Mouse (Mus musculus) liver, embryonic 14.5 days (tissue): ENCODE measurements around the gene Olfr541. TPM values are rescaled to one million over a fixed set of nuclear protein-coding genes. Genes with fewer than 3 reads are reported as not detected.

Experiments used
- ATAC-seq: fragments of 200-750 bp; cut with Nextera tagmentation; 2 replicates; pipeline ENCODE4 v1.8.0; 2017; ENCODE audit warnings: moderate number of reproducible peaks, mild to moderate bottlenecking, moderate library complexity; ENCODE audit not compliant: insufficient read depth
- DNase-seq, 3 experiments: peaks; one replicate each; pipeline ENCODE4 v3.0.0-alpha.2; 2012 to 2013; ENCODE audit warnings: low read depth in 3 of 3, low spot score in 3 of 3
- H3K27ac ChIP-seq: fragments of 300-500 bp; sonication (generic); 2 replicates; pipeline ENCODE4 v1.5.1; 2014; ENCODE audit warnings: moderate library complexity, mild to moderate bottlenecking, control low read depth, inconsistent platforms
- H3K27me3 ChIP-seq: fragments of 300-500 bp; sonication (generic); 2 replicates; pipeline ENCODE4 v1.6.1; 2014; ENCODE audit warnings: mild to moderate bottlenecking, low read length, moderate library complexity; ENCODE audit not compliant: control insufficient read depth, insufficient read depth
- H3K36me3 ChIP-seq: fragments of 300-500 bp; sonication (generic); replicated peaks from 2 replicates; pipeline ENCODE4 v1.6.1; 2014; ENCODE audit warnings: low read depth; ENCODE audit not compliant: control insufficient read depth, insufficient read depth
- H3K4me1 ChIP-seq, 2 experiments: fragments of 200-500 bp in 1 of 2; fragments of 300-500 bp in 1 of 2; sonication (generic) in 1 of 2; replicated peaks; 2 replicates each; pipeline ENCODE4 v1.6.1; 2012 to 2014; ENCODE audit warnings: antibody characterized with exemption in 1 of 2, inconsistent platforms in 1 of 2, low read length in 1 of 2; ENCODE audit not compliant: control insufficient read depth in 2 of 2, insufficient read depth in 2 of 2
- H3K4me2 ChIP-seq: fragments of 300-500 bp; sonication (generic); 2 replicates; pipeline ENCODE4 v1.6.1; 2014; ENCODE audit warnings: low read depth, mild to moderate bottlenecking, control low read depth, moderate library complexity
- H3K4me3 ChIP-seq, 2 experiments: fragments of 200-500 bp in 1 of 2; fragments of 300-500 bp in 1 of 2; sonication (generic) in 1 of 2; 2 replicates each; pipeline ENCODE4 v1.5.1; 2012 to 2014; ENCODE audit warnings: low read depth in 2 of 2, low read length in 2 of 2, mild to moderate bottlenecking in 2 of 2, control low read depth in 1 of 2, inconsistent platforms in 1 of 2, moderate library complexity in 1 of 2; ENCODE audit not compliant: insufficient read depth in 1 of 2
- H3K9ac ChIP-seq: fragments of 300-500 bp; sonication (generic); replicated peaks from 2 replicates; pipeline ENCODE4 v1.6.1; 2014; ENCODE audit warnings: mild to moderate bottlenecking, control low read depth, moderate library complexity
- H3K9me3 ChIP-seq: fragments of 300-500 bp; sonication (generic); 2 replicates; pipeline ENCODE4 v1.6.1; 2016; ENCODE audit warnings: low read length, mixed read lengths; ENCODE audit not compliant: control insufficient read depth
- CTCF ChIP-seq: IDR thresholded peaks from 2 replicates; pipeline ENCODE4 v1.5.1; 2016; ENCODE audit warnings: antibody characterized with exemption, low read depth, control low read depth
- EP300 ChIP-seq: IDR thresholded peaks from 2 replicates; pipeline ENCODE4 v1.6.1; 2016; ENCODE audit warnings: antibody characterized with exemption, low read depth
- WGBS: fragments of 180-500 bp; shearing (Covaris S2); extraction: QIAGEN DNeasy Blood & Tissue Kit; methylation state at CpG from one replicate; pipeline ENCODE4 v1.1.7; 2014; ENCODE audit not compliant: insufficient replicate concordance; 5-methylcytosine and 5-hydroxymethylcytosine counted together
- polyA plus RNA-seq, 2 experiments: library from polyadenylated mRNA; depleted of rRNA in 1 of 2; stranded (reverse) in 1 of 2; unstranded in 1 of 2; fragments of >200 nt; fragmentation: Nextera tagmentation in 1 of 2; extraction: Ambion mirVana in 1 of 2; gene quantifications; 2 replicates each; pipeline versions ENCODE4 v1.2.1 to v1.2.3; 2012 to 2014

The Olfr541 gene
- polyA plus RNA-seq, 2 experiments: not detected

DNA sequence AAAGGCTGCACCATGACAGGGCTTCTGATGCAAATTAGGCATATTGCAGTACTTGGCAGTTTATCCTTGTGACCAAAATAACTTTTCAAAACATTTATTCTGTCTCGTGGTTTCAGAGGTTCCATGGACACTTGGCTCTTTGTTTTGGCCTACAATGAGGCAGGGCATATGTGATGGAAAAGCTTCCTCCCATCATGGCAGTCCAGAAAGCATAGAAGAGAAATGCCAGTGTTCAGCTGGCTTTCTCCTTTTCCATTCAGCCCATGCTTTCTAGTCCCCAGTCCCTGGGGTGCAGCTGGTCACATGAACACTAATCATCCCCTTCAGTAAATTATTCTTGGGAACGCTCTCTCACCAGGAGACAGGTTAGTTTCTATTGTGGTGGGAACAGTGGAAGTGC, 9.3 kb downstream of the Olfr541 start:
- no peak overlapping the region for H3K9ac ChIP-seq
- no peaks in the 10 kb centered on the region for H3K4me1 ChIP-seq
- H3K4me3 ChIP-seq: no peak overlapping the region
- TF ChIP-seq EP300 (no peak), CTCF (no peak)
- ATAC-seq: no peak
- 52% methylated on average over 2 of the region's 2 CpGs for WGBS
- no peaks in the 10 kb centered on the region for H3K9me3 ChIP-seq
- no peak overlapping the region for H3K4me2 ChIP-seq
- H3K27me3 ChIP-seq: no peaks in the 10 kb centered on the region
- no peak overlapping the region for H3K27ac ChIP-seq
- no peaks in the 10 kb centered on the region for H3K36me3 ChIP-seq
- DNase-seq: no peak

DNA sequence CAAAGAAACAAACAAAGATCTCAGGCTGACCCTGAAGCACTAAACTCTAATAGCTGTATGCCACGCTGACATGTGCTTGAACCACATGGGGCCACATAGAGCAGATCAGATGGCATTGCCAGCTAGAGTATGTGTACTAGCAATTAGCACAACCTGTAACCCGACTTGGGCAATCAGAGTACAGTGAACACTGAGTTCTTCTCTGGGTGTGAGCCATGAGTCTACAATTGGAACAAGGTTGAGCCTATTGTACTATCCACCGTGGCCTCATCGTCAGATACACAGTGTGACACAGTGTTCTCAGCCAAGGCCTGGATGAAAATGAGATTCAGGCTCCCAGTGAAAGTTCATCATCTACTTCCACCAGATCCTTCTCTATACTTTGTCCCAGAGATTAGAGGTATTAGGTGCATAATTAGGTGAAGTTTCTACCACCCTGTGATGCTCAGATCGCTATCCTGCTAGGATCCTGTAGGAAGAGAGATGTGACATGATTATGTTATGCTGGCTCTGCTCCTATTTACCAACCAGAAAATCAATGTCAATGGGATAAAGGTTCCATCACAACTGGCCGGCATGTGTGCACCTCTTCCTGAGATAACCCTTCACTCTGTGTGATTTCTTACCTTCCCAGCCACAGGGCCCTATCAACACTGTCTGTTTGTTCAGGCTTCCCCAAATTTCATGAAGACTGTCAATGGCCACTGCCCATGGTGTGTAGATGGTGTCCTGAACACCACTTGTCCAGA, 10.6 kb downstream of the Olfr541 start:
- no peaks in the 10 kb centered on the region for H3K9me3 ChIP-seq
- no peak overlapping the region for H3K4me2 ChIP-seq
- H3K9ac ChIP-seq: no peak overlapping the region
- no peaks in the 10 kb centered on the region for H3K27me3 ChIP-seq
- H3K4me3 ChIP-seq: no peak overlapping the region
- WGBS: 46% methylated on average over 6 of the region's 6 CpGs
- no peaks in the 10 kb centered on the region for H3K4me1 ChIP-seq
- no peaks in the 10 kb centered on the region for H3K36me3 ChIP-seq
- H3K27ac ChIP-seq: no peak overlapping the region
- DNase-seq (no peak), ATAC-seq (no peak)
- TF ChIP-seq EP300 (no peak), CTCF (no peak)

DNA sequence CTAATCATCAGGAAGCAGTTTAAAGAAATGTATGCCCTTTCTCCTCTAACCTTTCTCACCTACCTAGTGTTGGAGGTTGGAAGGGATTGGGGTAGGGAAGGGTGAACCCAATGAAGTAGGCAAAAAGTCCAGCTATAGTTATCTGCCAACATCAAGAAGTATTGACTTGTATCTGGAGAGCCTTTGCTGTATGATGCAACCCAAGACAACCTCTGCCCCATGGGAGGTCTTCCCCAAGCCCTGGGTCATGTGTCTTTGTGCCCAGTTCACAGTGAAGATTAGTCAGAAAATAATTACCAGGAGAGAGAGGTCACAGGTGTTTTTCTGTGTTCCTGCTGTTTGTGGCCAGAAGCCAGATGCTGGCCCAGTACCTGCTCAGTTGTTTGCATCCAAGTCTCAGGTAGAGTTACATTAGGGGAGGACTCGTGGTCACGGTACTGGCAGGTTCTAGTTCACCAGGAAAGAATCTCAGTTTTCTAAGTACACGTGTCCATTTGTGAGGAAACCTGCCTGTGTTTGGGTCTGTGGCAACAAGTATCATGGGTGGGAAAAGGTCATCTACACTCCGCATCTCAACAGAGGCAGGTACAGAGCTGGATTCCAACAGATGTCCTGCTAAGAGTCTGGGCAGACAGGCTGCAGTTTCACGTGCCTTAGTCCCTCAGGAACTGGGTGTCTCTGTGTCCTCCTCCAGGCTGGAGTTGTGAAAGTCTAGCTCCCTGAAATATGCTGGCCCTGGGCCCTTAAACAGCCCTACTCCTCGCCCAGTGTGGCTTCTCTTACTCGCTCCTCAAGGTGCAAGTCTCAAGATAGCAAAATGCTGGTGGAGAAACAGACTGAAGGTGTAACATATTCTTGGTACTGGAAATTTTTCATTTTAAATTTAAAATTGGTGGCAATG, 20.3 kb downstream of the Olfr541 start:
- Histone ChIP-seq H3K27ac (no peak overlapping the region), H3K4me3 (no peak overlapping the region), H3K9me3 (no peaks in the 10 kb centered on the region), H3K4me1 (peaks cover 0 to 5% of the 10 kb centered on the region in 2 experiments; a peak in 1 of 4 replicates), H3K36me3 (no peaks in the 10 kb centered on the region), H3K27me3 (no peaks in the 10 kb centered on the region), H3K4me2 (no peak overlapping the region), H3K9ac (no peak overlapping the region)
- TF ChIP-seq CTCF: no peak
- TF ChIP-seq EP300: no peak
- 56% methylated on average over 7 of the region's 7 CpGs for WGBS
- DNase-seq (no peak), ATAC-seq (no peak)

DNA sequence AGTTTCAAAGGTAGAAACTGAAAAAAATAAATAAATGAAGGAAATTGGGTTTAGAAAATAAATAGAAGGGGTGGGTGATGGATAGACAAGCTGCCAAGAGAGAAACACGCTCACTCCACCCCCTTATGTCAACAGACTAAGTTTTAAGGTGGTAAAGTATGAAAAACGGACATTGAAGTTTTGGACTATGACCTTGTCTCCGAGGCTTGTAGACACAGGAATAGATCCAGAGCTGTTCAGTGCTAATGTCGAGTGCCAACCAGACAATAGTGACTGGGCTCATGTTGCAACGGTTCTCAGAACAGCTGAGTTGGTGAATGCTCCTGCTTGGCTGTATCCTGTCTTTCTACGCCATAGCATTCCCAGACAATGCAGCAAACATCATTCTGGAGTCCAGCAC, 24.0 kb downstream of the Olfr541 start:
- Histone ChIP-seq H3K36me3 (no peaks in the 10 kb centered on the region), H3K4me2 (no peak overlapping the region), H3K27ac (no peak overlapping the region), H3K9ac (no peak overlapping the region), H3K9me3 (no peaks in the 10 kb centered on the region), H3K4me1 (peaks cover 0 to 5% of the 10 kb centered on the region in 2 experiments; a peak in 1 of 4 replicates), H3K27me3 (no peaks in the 10 kb centered on the region), H3K4me3 (no peak overlapping the region)
- no peak for DNase-seq
- WGBS: 39% methylated on average over 6 of the region's 6 CpGs
- no peak for ATAC-seq
- no peak for TF ChIP-seq EP300
- TF ChIP-seq CTCF: no peak

DNA sequence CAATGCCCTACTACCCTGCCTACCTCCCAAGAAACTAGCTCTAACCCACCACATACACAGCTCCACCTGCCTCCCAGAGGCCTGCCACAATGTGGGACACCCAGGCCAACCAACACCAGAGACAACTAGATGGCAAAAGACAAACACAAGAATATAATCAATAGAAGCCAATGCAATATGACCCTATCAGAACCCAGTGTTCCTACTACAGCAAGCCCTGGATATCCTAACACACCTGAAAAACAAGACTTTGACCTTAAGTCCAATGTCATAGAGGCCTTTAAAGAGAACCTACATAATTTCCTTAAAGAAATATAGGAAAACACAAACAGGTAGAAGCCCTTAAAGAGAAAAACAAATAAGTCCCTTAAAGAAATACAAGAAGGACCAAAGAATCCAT, 28.5 kb downstream of the Olfr541 start:
- H3K4me3 ChIP-seq: no peak overlapping the region
- TF ChIP-seq CTCF: no peak
- TF ChIP-seq EP300: no peak
- no peaks in the 10 kb centered on the region for H3K9me3 ChIP-seq
- no peak overlapping the region for H3K27ac ChIP-seq
- ATAC-seq (no peak), DNase-seq (no peak)
- H3K9ac ChIP-seq: no peak overlapping the region
- H3K4me2 ChIP-seq: no peak overlapping the region
- peaks cover 0 to 5% of the 10 kb centered on the region in 2 experiments; a peak in 1 of 4 replicates for H3K4me1 ChIP-seq
- no peaks in the 10 kb centered on the region for H3K36me3 ChIP-seq
- no peaks in the 10 kb centered on the region for H3K27me3 ChIP-seq
